Mouse (Mus musculus) MEL-GATA-1-ER (cell line): ENCODE measurements around the gene Pdhx.
A peak's percentile ranks its signal among the peaks of the same experiment; 100 is the strongest.

Experiments used
- DNase-seq: peaks from one replicate; pipeline ENCODE4 v3.0.0-alpha.2; 2012; ENCODE audit warnings: low read depth; ENCODE audit errors: extremely low read depth

Pdhx gene

DNA sequence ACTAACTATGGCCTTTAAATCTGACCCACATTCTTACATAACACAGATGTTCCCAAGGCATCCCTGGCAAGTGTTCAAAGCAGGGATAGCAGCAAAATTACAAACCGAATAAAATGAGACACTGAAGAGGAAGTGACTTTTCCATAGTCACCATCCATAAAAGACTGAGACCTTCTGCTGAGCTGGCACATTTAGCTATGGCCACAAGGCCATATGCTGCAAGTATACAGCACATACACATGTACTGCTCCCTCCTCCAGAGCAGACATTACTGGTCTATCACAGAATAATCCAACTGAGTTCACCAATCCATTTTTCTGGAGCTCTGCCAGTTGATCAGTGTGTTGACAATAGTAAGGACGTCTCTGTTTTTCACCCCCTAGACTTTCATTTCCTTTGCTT lies 83.0 kb downstream of the Pdhx start:
- DNase-seq = peak; percentile 17

- no peak for DNase-seq
These were observed 83.9 kb downstream of the Pdhx start for GRCm38 (mm10) chr2:102989446-102989845.

DNA sequence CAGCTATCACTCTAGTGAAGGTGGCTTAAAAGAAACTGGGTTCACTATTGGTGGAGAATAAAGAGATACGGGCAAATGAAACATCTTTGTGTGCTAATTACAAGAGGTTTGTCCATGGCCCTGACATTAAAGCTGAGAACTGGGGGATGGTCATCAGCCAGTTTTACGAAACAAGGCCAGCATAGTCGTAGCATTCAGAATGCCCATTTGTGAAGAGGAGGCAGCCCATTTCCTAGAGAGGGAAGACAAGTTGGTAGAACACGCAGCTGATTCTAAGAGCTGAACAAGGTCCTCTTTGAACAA lies 85.7 kb downstream of the Pdhx start:
- DNase-seq = no peak

- DNase-seq = peak; percentile 15
These were observed 86.2 kb downstream of the Pdhx start for GRCm38 (mm10) chr2:102986964-102987707.

DNA sequence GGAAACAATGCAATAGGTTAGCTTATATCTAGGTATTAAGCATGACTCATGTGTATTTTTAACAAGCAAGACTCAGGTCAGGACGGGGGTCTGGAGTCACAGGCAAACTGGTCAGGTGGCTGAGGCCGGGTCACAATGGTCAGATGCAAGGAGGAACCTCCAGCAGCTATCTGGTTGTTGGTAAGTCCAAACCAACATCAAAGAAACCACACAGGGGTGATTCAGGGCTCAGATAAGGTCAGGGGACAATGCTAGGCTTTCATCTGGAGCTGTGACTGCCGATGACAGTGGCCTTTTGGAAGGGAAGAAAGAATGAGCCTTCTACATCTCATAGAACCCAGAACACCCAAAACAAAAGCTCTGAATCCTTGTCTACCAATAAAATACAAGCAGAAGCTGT lies 86.9 kb downstream of the Pdhx start:
- DNase-seq = no peak

- no peak for DNase-seq
These were observed 90.5 kb downstream of the Pdhx start for GRCm38 (mm10) chr2:102982822-102983221.

GRCm38 (mm10) chr2:102981446-102982314 lies 91.6 kb downstream of the Pdhx start:
- no peak for DNase-seq

GRCm38 (mm10) chr2:102980870-102981269 lies 92.4 kb downstream of the Pdhx start:
- no peak for DNase-seq

DNA sequence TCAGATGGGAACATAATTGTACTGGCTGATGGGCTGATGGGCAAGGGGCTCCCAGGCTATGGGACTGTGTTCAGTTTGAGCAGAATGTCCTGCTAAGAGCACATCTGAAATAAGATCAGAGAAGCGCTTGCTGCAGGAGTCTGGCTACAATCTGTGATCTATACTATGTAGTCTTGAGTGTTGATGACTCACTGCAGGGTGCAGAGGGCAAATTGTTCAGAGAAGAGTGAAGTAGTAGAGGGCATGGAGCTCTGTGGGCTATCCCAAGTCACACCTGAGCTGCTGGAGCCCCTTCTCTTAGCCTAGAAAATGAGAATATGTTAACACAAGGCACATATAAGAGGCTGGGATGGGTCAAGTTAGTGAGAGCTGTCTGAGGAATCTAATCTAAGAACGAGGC lies 93.8 kb downstream of the Pdhx start:
- DNase-seq = no peak

GRCm38 (mm10) chr2:102979112-102979511 lies 94.2 kb downstream of the Pdhx start:
- no peak for DNase-seq

DNA sequence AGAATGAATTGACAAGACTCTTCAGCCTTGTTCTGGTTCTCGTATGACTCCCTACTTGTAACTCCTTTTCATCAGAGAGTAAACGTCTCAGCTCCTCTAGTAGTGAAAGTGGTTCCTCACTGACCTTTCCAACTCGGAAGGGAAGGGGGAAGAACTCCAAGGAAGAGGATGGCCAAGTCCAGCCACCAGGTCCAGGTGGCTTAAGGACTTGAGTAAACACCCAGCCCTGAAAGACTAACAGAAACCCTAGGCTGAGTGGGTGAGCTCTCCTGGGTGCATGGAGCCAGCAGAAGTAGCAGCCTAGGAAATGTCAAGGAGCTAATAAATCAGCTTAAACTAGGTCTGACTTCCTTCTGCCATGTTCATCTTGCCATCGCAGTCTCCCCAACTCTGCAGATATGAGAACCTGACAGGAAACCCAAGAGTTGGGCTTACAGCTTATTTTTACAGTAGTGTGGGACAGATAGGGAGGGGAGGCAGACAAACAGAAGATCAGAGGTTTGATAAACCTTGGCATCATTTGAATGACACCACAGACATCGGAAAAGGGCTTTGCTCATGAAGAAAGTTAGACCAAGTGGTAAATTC lies 97.9 kb downstream of the Pdhx start:
- DNase-seq = no peak

DNA sequence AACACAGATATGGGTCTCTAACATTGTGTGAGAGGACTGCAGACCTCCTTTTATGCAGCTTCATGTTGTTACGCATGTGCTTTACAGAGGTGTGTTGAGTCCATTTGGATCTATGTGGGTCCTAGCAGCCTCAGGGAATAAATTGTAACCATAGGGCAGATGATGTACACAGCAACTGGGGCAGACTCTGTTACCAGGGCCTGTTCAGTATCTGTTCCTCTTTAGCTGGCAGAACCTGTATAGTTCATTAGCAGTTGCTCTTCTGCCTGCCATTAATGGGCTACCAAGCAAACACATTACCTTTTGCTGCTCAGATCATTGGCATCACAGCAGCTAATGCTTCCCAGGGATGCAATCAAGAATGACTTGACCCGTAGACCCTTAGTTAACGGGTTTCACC lies 100.2 kb downstream of the Pdhx start:
- no peak for DNase-seq

DNA sequence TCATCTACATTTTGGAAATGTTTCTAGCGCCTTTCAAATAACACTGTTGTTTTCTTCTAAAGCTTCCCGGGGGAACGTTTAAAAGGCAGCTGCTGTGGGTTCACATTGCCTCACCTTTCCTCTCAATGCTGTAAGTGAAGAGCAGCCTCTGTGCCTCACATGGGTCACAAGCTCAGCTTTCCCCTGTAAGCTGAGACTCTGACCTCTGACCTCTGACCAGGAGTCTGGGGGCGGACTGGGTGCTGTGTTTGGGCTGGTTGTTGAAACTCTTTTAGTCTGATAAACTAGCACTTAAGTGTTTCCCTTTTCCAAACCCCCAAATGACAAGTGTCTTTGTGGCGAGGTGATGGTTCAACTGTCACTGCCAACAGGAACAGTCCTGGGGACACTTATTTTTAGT lies 100.7 kb downstream of the Pdhx start:
- no peak for DNase-seq

DNA sequence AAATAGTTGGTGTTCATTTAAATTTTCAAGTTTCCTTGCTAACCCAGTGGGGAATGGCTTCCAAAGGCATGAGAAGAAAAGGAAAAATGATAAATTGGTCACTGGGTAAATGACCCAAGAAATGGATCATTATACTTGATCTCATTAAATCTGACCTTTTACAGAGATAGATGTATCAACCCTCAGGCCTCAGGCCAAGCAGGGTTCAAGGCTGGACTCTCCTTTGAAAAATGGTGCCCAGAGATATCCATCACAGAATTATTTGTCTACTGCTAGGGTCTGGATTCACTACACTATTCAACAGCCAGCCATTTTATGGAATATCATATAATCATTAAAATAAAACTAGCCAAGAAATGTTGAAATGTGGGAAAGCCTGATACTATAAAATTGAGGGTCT lies 101.4 kb downstream of the Pdhx start:
- DNase-seq = no peak
